Mouse (Mus musculus): ENCODE data around the gene Zfp865. TPM values are rescaled to one million over a fixed set of nuclear protein-coding genes. Genes with fewer than 3 reads are reported as not detected.

The Zfp865 gene
- polyA plus RNA-seq (2015; fragmentation: Nextera tagmentation; extraction: Ambion mirVana) = 3.7 and 4.1 TPM in 2 replicates

DNA sequence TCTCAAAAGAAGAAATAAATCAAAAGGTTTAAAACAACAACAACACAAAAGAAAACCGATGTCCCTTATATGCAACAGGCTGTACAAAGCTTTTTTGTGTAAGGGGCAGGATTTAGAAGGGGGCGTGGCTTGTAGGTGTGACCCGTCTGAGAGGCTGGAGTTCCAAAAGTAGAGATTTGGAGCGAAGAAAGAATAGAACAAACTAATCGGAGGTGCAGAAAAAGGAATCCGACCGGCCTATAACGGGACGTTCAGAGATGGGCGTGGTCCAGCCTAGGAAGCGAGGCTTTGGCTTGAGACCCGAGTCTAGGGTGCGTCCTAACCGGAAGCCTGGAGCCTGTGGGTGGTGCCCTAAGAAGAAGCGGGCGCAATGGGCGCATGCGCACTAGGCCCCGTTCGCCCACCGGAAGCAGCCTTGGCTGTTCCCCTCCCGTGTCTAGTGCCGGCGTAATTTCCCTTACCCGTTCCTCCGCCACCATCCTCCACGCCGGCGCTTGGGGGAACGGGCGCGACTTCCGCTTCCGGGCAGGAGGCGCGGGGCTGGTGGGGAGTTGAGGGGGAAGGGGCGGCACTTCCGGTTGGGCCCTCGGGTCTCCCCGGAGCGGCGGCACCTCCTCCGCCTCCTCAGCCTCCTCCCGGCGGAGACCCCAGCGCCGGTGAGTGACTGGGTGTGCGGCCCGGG lies at the start of gene Zfp865, which contains the start of gene Ccdc106:
Gene Zfp865, plus strand, starts transcription at position 377 of the 682 bp plus-strand sequence.
Gene Ccdc106, plus strand, starts transcription at position 554 of the 682 bp plus-strand sequence.
- peak within 1 kb of the TSS; percentile 91 for H3K27ac ChIP-seq (ENCODE audit: low read length)
- WGBS = under 1% methylated on average over 49 of the region's 49 CpGs
- peak; percentile 91 for ATAC-seq (ENCODE audit: insufficient read depth, low FRiP score)
- H3K27me3 ChIP-seq (ENCODE audit: control insufficient read depth, insufficient read depth, low read length) = no peaks in the 10 kb centered on the region
- peak within 1 kb of the TSS; percentile 97 for H3K9ac ChIP-seq (ENCODE audit: low read length)
- H3K4me3 ChIP-seq (replicated peaks; ENCODE audit: low read length) = peak within 1 kb of the TSS; percentile 84
- H3K4me1 ChIP-seq (ENCODE audit: control insufficient read depth, insufficient read depth, low read length) = peaks cover 20% of the 10 kb centered on the region
- H3K36me3 ChIP-seq (ENCODE audit: control insufficient read depth, insufficient read depth, low read length) = peaks cover 6% of the 10 kb centered on the region; the same call in 1 of the 2 replicates
- no peaks in the 10 kb centered on the region for H3K9me3 ChIP-seq (replicated peaks; ENCODE audit: control insufficient read depth, low read length)
- H3K4me2 ChIP-seq (ENCODE audit: low read depth, low read length) = peak within 1 kb of the TSS; percentile 85

DNA sequence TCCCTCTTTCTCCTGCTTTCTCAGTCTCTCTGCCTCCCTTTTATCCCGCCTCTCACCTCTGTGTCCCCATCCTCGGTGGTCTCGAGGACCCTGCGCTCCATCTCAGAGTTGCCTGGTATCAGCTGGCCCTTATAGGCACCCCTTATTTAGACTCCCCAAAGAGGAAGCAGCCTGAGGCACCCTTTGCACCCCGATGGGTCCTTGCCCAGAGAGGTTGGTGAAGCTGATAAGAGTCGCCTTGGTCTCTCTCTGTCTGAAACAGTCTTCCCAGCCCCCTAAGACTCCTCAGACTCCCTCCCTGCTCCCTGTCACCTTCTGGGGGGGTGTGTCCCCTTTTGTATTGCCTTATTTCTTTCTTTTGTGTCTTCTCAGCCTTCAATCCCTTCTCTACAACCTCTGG lies 49.1 kb upstream of the Zfp865 start, which contains the start of gene Sbk3:
Gene Sbk3, minus strand, starts transcription at position 101 of the 400 bp plus-strand sequence.
- no peak for ATAC-seq (ENCODE audit: insufficient read depth, low FRiP score)
- Histone ChIP-seq H3K9ac (ENCODE audit: low read length) (no peak within 1 kb of the TSS), H3K4me2 (ENCODE audit: low read depth, low read length) (no peak within 1 kb of the TSS), H3K27me3 (ENCODE audit: control insufficient read depth, insufficient read depth, low read length) (peaks cover 3% of the 10 kb centered on the region; the same call in 1 of the 2 replicates), H3K9me3 (replicated peaks; ENCODE audit: control insufficient read depth, low read length) (no peaks in the 10 kb centered on the region), H3K27ac (ENCODE audit: low read length) (no peak within 1 kb of the TSS), H3K4me1 (ENCODE audit: control insufficient read depth, insufficient read depth, low read length) (no peaks in the 10 kb centered on the region), H3K36me3 (ENCODE audit: control insufficient read depth, insufficient read depth, low read length) (no peaks in the 10 kb centered on the region), H3K4me3 (replicated peaks; ENCODE audit: low read length) (no peak within 1 kb of the TSS)
- WGBS = 37% methylated on average over 6 of the region's 6 CpGs

DNA sequence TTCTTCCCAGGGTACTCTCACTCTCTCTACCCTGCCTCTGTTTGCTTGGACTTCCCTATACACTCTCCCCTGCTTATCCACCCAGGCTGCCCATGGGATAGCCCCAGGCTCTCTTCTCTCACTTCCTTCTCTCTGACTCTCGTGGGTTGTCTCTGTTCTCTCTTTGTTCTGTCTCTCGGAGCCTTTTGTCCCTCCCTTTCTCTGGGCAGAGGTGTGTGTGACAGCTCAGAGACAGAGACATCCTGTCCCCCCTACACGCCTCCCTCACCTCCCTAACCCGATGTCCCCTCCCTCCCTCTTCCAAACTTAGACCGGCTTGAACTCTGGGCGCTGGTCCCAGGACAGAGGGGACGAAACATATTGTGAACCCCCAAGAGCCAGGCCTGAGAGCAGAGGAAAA lies 48.5 kb upstream of the Zfp865 start:
- H3K4me1 ChIP-seq (ENCODE audit: control insufficient read depth, insufficient read depth, low read length) = no peaks in the 10 kb centered on the region
- WGBS = 25% methylated on average over 7 of the region's 7 CpGs
- H3K27me3 ChIP-seq (ENCODE audit: control insufficient read depth, insufficient read depth, low read length) = no peaks in the 10 kb centered on the region
- peaks cover under 1% of the 10 kb centered on the region; the same call in 1 of the 2 replicates for H3K9me3 ChIP-seq (replicated peaks; ENCODE audit: control insufficient read depth, low read length)
- ATAC-seq (ENCODE audit: insufficient read depth, low FRiP score) = no peak
- no peaks in the 10 kb centered on the region for H3K36me3 ChIP-seq (ENCODE audit: control insufficient read depth, insufficient read depth, low read length)
- H3K4me2 ChIP-seq (ENCODE audit: low read depth, low read length) = no peak overlapping the region
- H3K27ac ChIP-seq (ENCODE audit: low read length) = no peak overlapping the region
- no peak overlapping the region for H3K4me3 ChIP-seq (replicated peaks; ENCODE audit: low read length)
- no peak overlapping the region for H3K9ac ChIP-seq (ENCODE audit: low read length)

DNA sequence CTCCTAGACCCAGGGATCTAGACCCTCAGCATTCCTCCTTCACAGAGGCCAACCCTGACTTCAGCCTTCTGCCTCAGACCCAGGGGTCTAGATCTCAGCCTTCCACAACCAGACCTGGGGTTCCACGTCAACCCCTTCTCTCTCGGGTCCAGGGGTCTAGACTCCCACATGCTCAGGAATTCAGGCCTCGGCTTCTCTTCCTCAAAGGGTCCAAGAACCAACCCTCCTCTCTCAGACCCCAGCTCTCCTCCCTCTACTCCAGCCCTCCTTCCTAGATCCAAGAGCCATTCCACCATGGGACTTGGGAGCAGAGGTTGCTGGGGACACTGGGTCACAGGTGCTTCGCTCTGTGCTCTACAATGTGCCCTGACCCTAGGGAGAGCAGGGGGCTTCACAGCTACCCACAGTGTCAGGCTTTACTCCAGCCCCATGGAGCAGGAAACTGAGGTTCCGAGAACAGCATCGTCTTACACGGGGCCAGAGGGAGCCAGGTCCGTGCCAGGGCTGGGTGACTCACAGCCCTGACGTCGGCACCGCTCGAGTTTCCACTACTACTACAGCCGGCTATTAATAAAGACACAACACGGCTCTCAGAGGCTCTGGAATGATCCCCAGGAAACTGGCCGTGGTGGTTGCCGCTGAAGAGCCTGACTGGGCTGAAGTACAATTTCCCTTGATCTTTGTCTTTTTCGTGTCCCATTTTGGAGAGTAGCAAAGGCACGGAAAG lies 47.7 kb upstream of the Zfp865 start:
- Histone ChIP-seq H3K27ac (ENCODE audit: low read length) (no peak overlapping the region), H3K4me2 (ENCODE audit: low read depth, low read length) (no peak overlapping the region), H3K9ac (ENCODE audit: low read length) (no peak overlapping the region), H3K36me3 (ENCODE audit: control insufficient read depth, insufficient read depth, low read length) (no peaks in the 10 kb centered on the region), H3K4me3 (replicated peaks; ENCODE audit: low read length) (no peak overlapping the region), H3K27me3 (ENCODE audit: control insufficient read depth, insufficient read depth, low read length) (no peaks in the 10 kb centered on the region), H3K4me1 (ENCODE audit: control insufficient read depth, insufficient read depth, low read length) (no peaks in the 10 kb centered on the region), H3K9me3 (replicated peaks; ENCODE audit: control insufficient read depth, low read length) (peaks cover 5% of the 10 kb centered on the region; the same call in 1 of the 2 replicates)
- ATAC-seq (ENCODE audit: insufficient read depth, low FRiP score) = peak; percentile 41; the same call in 1 of the 2 replicates
- WGBS = 63% methylated on average over 18 of the region's 18 CpGs

DNA sequence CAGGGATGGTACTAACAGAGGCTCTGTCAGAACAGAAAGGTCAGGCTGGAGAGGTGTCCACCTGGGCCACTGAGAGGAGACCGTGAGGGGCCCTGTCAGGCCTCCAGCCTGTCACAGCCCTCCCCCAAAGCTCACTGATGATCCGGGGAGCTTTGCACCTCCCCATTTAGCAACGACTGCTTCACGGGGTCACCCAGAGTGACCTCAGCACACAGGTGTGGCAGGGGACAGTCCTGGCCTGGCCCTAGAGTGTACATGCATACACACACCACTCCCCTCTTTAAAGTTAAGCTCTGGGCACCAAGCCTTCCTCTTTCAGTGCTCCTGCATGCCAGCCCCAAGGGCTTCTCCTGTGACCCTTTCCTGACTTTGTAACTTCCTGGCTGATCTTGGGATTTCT lies 44.7 kb upstream of the Zfp865 start:
- H3K4me2 ChIP-seq (ENCODE audit: low read depth, low read length) = no peak overlapping the region
- H3K9me3 ChIP-seq (replicated peaks; ENCODE audit: control insufficient read depth, low read length) = peaks cover 5% of the 10 kb centered on the region; the same call in 1 of the 2 replicates
- no peaks in the 10 kb centered on the region for H3K4me1 ChIP-seq (ENCODE audit: control insufficient read depth, insufficient read depth, low read length)
- H3K4me3 ChIP-seq (replicated peaks; ENCODE audit: low read length) = no peak overlapping the region
- H3K9ac ChIP-seq (ENCODE audit: low read length) = no peak overlapping the region
- no peaks in the 10 kb centered on the region for H3K27me3 ChIP-seq (ENCODE audit: control insufficient read depth, insufficient read depth, low read length)
- WGBS = 39% methylated on average over 4 of the region's 4 CpGs
- no peak for ATAC-seq (ENCODE audit: insufficient read depth, low FRiP score)
- H3K36me3 ChIP-seq (ENCODE audit: control insufficient read depth, insufficient read depth, low read length) = no peaks in the 10 kb centered on the region
- no peak overlapping the region for H3K27ac ChIP-seq (ENCODE audit: low read length)

DNA sequence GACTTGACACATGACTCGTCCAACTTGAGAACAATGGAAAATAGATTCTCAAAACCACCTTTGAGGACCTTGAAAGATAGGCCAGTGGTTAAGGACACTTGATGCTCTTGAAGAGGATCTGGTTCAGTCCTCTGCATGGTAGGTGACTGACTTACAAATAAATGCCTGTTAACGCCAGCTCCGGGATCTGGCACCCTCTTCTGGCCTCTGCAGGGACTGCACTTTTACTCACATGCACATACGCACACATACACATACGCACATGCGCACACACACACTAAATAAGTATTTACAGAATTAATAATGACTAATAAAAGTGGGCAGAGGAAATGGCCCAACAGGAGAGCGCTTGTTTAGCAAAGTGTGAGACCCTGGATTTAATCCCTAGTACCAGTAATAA lies 43.3 kb upstream of the Zfp865 start:
- Histone ChIP-seq H3K4me1 (ENCODE audit: control insufficient read depth, insufficient read depth, low read length) (no peaks in the 10 kb centered on the region), H3K9me3 (replicated peaks; ENCODE audit: control insufficient read depth, low read length) (peaks cover 5% of the 10 kb centered on the region; the same call in 1 of the 2 replicates), H3K27ac (ENCODE audit: low read length) (no peak overlapping the region), H3K36me3 (ENCODE audit: control insufficient read depth, insufficient read depth, low read length) (no peaks in the 10 kb centered on the region), H3K4me2 (ENCODE audit: low read depth, low read length) (no peak overlapping the region), H3K27me3 (ENCODE audit: control insufficient read depth, insufficient read depth, low read length) (no peaks in the 10 kb centered on the region), H3K9ac (ENCODE audit: low read length) (no peak overlapping the region), H3K4me3 (replicated peaks; ENCODE audit: low read length) (no peak overlapping the region)
- 91% methylated on average over 7 of the region's 7 CpGs for WGBS
- ATAC-seq (ENCODE audit: insufficient read depth, low FRiP score) = no peak

DNA sequence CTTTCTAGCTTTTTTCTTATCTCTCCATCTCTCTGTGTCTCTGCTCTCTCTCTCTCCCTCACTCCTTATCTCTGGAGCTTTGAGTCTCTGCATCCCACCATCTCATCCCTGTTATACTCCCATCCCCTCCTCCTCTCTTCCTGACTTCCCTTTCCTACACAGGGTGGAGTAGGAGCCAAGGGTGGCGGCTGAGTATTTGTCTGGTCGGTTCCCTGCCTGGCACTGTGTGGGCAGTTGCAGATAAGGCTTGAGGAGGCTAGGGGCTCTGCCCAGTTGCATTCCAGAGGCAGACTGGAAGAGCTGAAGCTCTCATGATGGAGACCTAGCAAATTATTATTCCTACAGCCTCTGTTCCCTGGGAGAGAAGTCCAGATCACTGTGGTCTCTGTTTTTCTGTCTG lies 31.9 kb upstream of the Zfp865 start:
- H3K9me3 ChIP-seq (replicated peaks; ENCODE audit: control insufficient read depth, low read length) = no peaks in the 10 kb centered on the region; the same call in 1 of the 2 replicates
- H3K4me1 ChIP-seq (ENCODE audit: control insufficient read depth, insufficient read depth, low read length) = no peaks in the 10 kb centered on the region
- H3K27me3 ChIP-seq (ENCODE audit: control insufficient read depth, insufficient read depth, low read length) = no peaks in the 10 kb centered on the region
- no peak overlapping the region for H3K27ac ChIP-seq (ENCODE audit: low read length)
- H3K4me3 ChIP-seq (replicated peaks; ENCODE audit: low read length) = no peak overlapping the region
- no peak overlapping the region for H3K4me2 ChIP-seq (ENCODE audit: low read depth, low read length)
- whole genome bisulfite sequencing = 54% methylated on average over 2 of the region's 2 CpGs
- no peak for ATAC-seq (ENCODE audit: insufficient read depth, low FRiP score)
- no peak overlapping the region for H3K9ac ChIP-seq (ENCODE audit: low read length)
- H3K36me3 ChIP-seq (ENCODE audit: control insufficient read depth, insufficient read depth, low read length) = peaks cover 3% of the 10 kb centered on the region

GRCm38 (mm10) chr7:4993347-4993998 lies 26.7 kb upstream of the Zfp865 start:
- Histone ChIP-seq H3K36me3 (ENCODE audit: control insufficient read depth, insufficient read depth, low read length) (peaks cover 15% of the 10 kb centered on the region), H3K9ac (ENCODE audit: low read length) (no peak overlapping the region), H3K27ac (ENCODE audit: low read length) (no peak overlapping the region), H3K4me1 (ENCODE audit: control insufficient read depth, insufficient read depth, low read length) (peaks cover 16% of the 10 kb centered on the region), H3K4me2 (ENCODE audit: low read depth, low read length) (no peak overlapping the region), H3K4me3 (replicated peaks; ENCODE audit: low read length) (no peak overlapping the region), H3K27me3 (ENCODE audit: control insufficient read depth, insufficient read depth, low read length) (no peaks in the 10 kb centered on the region), H3K9me3 (replicated peaks; ENCODE audit: control insufficient read depth, low read length) (peaks cover 4% of the 10 kb centered on the region; the same call in 1 of the 2 replicates)
- 55% methylated on average over 54 of the region's 55 CpGs for WGBS
- ATAC-seq (ENCODE audit: insufficient read depth, low FRiP score) = no peak

Data from stomach, embryonic 16.5 days (tissue).